Mouse (Mus musculus) left cerebral cortex, postnatal 10 days (tissue): ENCODE measurements around the gene Ttll1. TPM values are rescaled to one million over a fixed set of nuclear protein-coding genes. Genes with fewer than 3 reads are reported as not detected.
"Not testable (repeated sequence)": the region's sequence is repeated elsewhere in the genome, so short reads cannot be mapped to it uniquely, and the experiment has no call there.

Experiments used
- DNase-seq, 2 experiments: peaks; one replicate each; pipeline ENCODE4 v3.0.0; 2021 to 2022; ENCODE audit warnings: low spot score in 2 of 2, mixed read lengths in 1 of 2; ENCODE audit errors: extremely low spot score in 1 of 2
- intact Hi-C: fragments of 180-260 bp; cut with DNase I; formaldehyde crosslinking; loops from one replicate; pipeline ENCODE4 v1.15.1; 2025
- total RNA-seq, 2 experiments: library from RNA; stranded (reverse); gene quantifications; 2 replicates each; pipeline ENCODE4 v1.2.3; 2021

Ttll1 gene
- total RNA-seq, 2 experiments from 2014 or later, result 57.7 to 61.2 TPM

- no peak for DNase-seq
- intact Hi-C loops, result no loop called here
Observed at GRCm38 (mm10) chr15:83466331-83466730, 44.4 kb downstream of the Ttll1 start.

- intact Hi-C loops, result no loop called here
Observed at GRCm38 (mm10) chr15:83464905-83465650, 45.6 kb downstream of the Ttll1 start.

GRCm38 (mm10) chr15:83464083-83464904, 46.4 kb downstream of the Ttll1 start, which contains the start of gene Pacsin2:
TSS of gene Pacsin2 (minus strand) at chr15:83464606.
- intact Hi-C loops, result no loop called here

More at GRCm38 (mm10) chr15:83464905-83465650, 45.6 kb downstream of the Ttll1 start:
- DNase-seq, result no peak

GRCm38 (mm10) chr15:83463369-83464082, 47.2 kb downstream of the Ttll1 start:
- intact Hi-C loops, result no loop called here
- DNase-seq, result no peak

More at GRCm38 (mm10) chr15:83464083-83464904, 46.4 kb downstream of the Ttll1 start, which contains the start of gene Pacsin2:
- DNase-seq, result peak; percentile 94 to 99

GRCm38 (mm10) chr15:83462349-83462748, 48.3 kb downstream of the Ttll1 start:
- DNase-seq, intact Hi-C loops: not testable (repeated sequence)

- intact Hi-C loops, result no loop called here
- DNase-seq, result no peak
Observed at GRCm38 (mm10) chr15:83460891-83461290, 49.8 kb downstream of the Ttll1 start.

- no peak for DNase-seq
Observed at GRCm38 (mm10) chr15:83457541-83457940, 53.2 kb downstream of the Ttll1 start.

GRCm38 (mm10) chr15:83455637-83456036, 55.1 kb downstream of the Ttll1 start:
- intact Hi-C loops, result no loop called here

More at GRCm38 (mm10) chr15:83457541-83457940, 53.2 kb downstream of the Ttll1 start:
- intact Hi-C loops, result no loop called here

GRCm38 (mm10) chr15:83455034-83455433, 55.7 kb downstream of the Ttll1 start:
- no peak for DNase-seq
- intact Hi-C loops, result no loop called here

More at GRCm38 (mm10) chr15:83455637-83456036, 55.1 kb downstream of the Ttll1 start:
- no peak for DNase-seq

- intact Hi-C loops, result no loop called here
- no peak for DNase-seq
Observed at GRCm38 (mm10) chr15:83454419-83454818, 56.3 kb downstream of the Ttll1 start.

GRCm38 (mm10) chr15:83453879-83454278, 56.8 kb downstream of the Ttll1 start:
- DNase-seq, result no peak
- intact Hi-C loops, result no loop called here

GRCm38 (mm10) chr15:83452219-83452760, 58.4 kb downstream of the Ttll1 start:
- DNase-seq, result no peak
- intact Hi-C loops, result no loop called here

- no peak for DNase-seq
- intact Hi-C loops, result no loop called here
Observed at GRCm38 (mm10) chr15:83451621-83452210, 59.0 kb downstream of the Ttll1 start.

- intact Hi-C loops, result no loop called here
- DNase-seq, result no peak
Observed at GRCm38 (mm10) chr15:83450007-83450406, 60.7 kb downstream of the Ttll1 start.

- DNase-seq, result peak in 1 of 2 experiments; percentile 39
- intact Hi-C loops, result no loop called here
Observed at GRCm38 (mm10) chr15:83448646-83449045, 62.0 kb downstream of the Ttll1 start.

GRCm38 (mm10) chr15:83447791-83448544, 62.7 kb downstream of the Ttll1 start:
- peak; percentile 44 to 64 for DNase-seq
- intact Hi-C loops, result no loop called here

GRCm38 (mm10) chr15:83445908-83446307, 64.8 kb downstream of the Ttll1 start:
- no peak for DNase-seq
- intact Hi-C loops, result no loop called here

GRCm38 (mm10) chr15:83445383-83445782, 65.3 kb downstream of the Ttll1 start:
- intact Hi-C loops, result no loop called here
- no peak for DNase-seq
